Mouse (Mus musculus): ENCODE measurements around the gene Tnfrsf13b. TPM values are rescaled to one million over a fixed set of nuclear protein-coding genes. Genes with fewer than 3 reads are reported as not detected.
"Not testable (repeated sequence)": the region's sequence is repeated elsewhere in the genome, so short reads cannot be mapped to it uniquely, and the experiment has no call there.

Gene Tnfrsf13b
- total RNA-seq, 1 experiment from 2014 or later = 43.9 TPM

DNA sequence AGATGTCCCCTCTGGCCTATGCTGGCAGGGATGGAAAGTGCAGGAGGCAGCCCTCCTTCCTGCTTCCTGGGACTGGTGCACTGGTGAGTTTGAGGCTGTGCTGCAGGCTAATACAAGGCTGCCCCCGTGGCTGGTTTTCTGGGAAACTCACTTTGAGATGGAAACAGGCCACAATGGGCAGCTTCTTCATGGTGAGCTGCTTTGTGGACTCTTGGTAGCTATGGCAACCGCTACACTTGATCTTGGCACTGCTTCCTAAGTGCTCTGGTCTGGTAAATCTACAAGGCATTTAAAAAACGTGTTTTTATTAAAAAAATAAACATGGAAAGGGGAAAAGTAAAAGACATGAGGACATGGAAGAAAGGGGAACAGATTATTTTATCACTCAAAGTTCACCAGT lies 31.6 kb downstream of the Tnfrsf13b start:
- no peak for ATAC-seq (replicated peaks in 1 of 2; ENCODE audit: insufficient read depth in 1 of 2, low FRiP score in 2 of 2, low TSS enrichment in 1 of 2, low read depth in 1 of 2, poor library complexity in 2 of 2, severe bottlenecking in 2 of 2)

DNA sequence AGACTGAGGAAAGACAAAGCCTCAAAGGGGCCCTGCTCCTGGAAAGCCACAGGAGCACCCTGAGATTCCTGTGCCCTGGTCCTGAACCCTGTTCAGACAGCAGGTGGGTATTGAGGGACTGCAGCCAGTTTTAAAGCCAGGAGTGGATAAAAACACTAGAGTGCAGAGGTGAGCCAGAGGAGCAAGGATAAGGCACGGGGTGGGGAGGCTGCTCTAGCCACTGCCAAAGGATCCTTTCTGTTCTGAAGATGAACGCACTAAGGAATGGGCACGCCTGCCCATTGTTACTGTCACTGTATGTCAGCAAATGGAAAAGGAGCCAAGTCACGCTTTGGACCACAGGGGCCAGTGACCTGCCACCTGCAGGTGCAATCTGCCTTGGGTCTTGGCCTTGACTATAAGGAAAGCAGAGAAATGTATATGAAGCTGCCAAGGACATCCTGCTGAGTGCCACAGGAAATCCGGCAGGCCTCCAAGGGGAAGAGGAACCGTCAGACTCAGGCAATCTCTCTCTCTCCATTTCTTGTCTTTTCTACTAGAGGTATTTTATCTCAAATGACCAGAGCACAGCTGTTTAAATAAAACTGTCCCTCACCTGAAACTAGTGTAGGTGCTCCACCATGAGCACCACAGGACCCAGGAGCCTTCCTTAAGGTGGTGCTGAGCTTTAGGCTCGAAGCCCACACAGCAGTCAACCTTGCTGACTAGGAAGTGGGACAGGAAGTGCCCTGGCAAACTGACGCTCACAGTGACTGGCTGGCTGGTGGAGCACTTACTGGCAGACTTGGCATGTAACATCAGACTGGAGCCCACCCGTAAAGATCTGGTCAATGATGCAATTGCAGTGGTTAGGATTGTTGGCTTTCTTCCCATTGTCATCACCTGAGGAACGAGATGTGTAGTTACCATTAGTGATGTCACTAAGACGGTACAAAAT lies 33.5 kb downstream of the Tnfrsf13b start:
- ATAC-seq (replicated peaks in 1 of 2; ENCODE audit: insufficient read depth in 1 of 2, low FRiP score in 2 of 2, low TSS enrichment in 1 of 2, low read depth in 1 of 2, poor library complexity in 2 of 2, severe bottlenecking in 2 of 2) = peak; percentile 68 to 84

DNA sequence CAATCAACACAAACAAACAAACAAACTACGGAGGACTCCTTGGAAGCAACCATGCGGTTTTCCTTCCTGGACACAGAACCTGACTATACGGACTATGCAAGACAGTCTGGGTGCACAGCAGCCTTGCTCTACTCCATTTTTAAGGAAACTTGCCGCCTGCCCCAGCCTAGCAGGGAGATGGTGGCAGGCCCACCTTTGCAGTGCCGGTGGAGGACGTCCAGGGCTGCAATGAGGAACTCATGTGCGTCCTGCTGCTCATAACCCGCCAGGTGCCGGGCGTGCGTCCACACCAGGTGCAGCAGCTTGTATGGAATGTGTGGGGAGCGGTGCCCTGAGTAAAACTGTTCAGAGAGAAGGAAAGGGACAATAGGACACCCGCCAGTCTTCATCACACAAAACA lies 34.6 kb downstream of the Tnfrsf13b start:
- ATAC-seq (replicated peaks in 1 of 2; ENCODE audit: insufficient read depth in 1 of 2, low FRiP score in 2 of 2, low TSS enrichment in 1 of 2, low read depth in 1 of 2, poor library complexity in 2 of 2, severe bottlenecking in 2 of 2) = no peak

DNA sequence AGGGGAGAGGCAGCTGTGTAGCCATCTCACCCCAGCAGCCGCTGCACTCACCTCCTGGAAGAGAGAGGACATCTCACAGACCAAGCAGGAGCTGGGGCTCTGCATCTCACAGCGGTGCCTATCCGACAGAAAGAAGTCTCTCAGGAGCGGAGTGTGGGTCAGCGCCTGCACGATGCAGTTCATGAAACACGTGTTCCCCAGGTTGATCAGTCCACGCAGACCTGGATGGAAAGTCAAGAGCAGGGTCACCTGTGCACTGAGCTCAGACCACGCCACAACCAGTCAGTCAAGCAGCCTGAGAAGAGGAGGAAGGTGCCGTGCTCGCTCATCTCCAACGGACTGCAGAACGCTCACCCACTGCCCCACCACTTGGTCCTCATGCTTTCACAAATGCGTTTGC lies 36.2 kb downstream of the Tnfrsf13b start:
- no peak for ATAC-seq (replicated peaks in 1 of 2; ENCODE audit: insufficient read depth in 1 of 2, low FRiP score in 2 of 2, low TSS enrichment in 1 of 2, low read depth in 1 of 2, poor library complexity in 2 of 2, severe bottlenecking in 2 of 2)

DNA sequence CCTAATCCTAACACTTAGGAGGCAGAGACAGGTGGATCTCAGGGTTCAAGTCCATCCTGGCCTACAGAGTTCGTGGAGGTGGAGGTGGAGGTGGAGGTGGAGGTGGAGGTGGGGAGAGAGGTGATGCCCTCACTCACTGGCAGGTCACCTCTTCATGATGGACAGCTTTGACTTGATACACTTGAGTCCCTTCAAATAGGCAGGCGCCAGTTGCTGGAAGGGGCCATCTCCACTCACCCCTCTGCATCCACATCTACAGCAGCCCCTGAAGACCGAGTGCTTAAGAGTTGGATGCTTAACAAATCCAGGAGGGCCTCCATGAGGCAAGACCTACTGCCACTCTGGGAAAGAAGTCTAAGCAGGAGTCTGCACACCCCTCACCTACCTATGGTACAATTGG lies 36.8 kb downstream of the Tnfrsf13b start:
- no peak for ATAC-seq (replicated peaks in 1 of 2; ENCODE audit: insufficient read depth in 1 of 2, low FRiP score in 2 of 2, low TSS enrichment in 1 of 2, low read depth in 1 of 2, poor library complexity in 2 of 2, severe bottlenecking in 2 of 2)

DNA sequence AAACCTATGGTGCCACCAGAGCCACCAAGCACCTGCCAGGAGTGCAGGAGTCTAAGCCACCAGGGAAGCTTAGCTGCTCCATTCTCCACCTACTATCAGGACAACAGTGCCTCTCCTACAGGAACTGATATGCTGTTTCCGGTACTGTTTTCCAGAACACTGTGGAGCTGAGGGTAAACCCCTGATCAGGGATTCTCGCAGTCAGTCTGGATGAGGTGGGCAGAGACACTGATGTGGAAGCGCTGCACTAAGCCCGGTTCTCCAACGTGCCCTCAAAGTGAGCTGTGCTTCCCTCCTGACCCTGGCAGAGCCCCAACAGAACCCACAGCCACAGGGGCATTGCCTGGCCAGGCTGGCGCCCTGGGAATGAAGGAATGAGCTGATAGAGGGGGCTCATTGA lies 37.8 kb downstream of the Tnfrsf13b start:
- no peak for ATAC-seq (replicated peaks in 1 of 2; ENCODE audit: insufficient read depth in 1 of 2, low FRiP score in 2 of 2, low TSS enrichment in 1 of 2, low read depth in 1 of 2, poor library complexity in 2 of 2, severe bottlenecking in 2 of 2)

DNA sequence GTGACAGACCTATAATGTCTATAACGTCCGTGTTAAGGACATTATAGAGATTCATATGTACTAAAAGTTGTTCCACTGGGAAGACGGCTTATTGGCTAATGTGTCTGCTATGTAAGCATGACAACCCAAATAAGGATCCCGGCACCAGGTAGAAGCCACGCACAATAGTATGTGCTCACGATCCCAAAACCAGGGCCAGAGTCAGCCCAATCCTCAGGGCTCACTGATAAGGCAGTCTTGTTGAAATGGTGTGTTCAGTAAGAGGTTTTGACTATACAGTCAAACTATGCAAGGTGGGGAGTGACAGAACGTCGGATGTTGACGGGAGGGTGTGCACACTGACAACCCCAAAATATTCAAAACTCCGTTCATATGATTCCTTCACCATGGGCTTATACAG lies 38.3 kb downstream of the Tnfrsf13b start:
- no peak for ATAC-seq (replicated peaks in 1 of 2; ENCODE audit: insufficient read depth in 1 of 2, low FRiP score in 2 of 2, low TSS enrichment in 1 of 2, low read depth in 1 of 2, poor library complexity in 2 of 2, severe bottlenecking in 2 of 2)

DNA sequence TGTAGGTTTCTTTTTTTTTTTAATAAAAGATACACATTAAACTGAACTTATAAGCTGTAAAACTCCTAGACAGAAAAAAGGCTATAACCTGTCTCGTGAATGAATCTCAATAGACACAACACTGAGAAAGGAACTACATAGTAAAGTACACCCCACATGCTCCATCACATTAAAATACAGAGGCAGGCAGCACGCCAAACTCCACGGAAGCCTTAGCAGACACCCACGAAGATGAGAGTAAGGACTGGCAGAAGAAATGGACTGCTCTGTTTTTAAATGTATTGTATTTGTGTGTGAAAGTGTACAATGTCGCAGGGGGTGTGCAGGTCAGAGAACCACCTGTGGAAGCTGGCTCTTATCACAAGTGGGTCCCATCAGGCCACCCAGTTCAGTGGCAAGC lies 43.6 kb downstream of the Tnfrsf13b start:
- no peak for ATAC-seq (replicated peaks in 1 of 2; ENCODE audit: insufficient read depth in 1 of 2, low FRiP score in 2 of 2, low TSS enrichment in 1 of 2, low read depth in 1 of 2, poor library complexity in 2 of 2, severe bottlenecking in 2 of 2)

DNA sequence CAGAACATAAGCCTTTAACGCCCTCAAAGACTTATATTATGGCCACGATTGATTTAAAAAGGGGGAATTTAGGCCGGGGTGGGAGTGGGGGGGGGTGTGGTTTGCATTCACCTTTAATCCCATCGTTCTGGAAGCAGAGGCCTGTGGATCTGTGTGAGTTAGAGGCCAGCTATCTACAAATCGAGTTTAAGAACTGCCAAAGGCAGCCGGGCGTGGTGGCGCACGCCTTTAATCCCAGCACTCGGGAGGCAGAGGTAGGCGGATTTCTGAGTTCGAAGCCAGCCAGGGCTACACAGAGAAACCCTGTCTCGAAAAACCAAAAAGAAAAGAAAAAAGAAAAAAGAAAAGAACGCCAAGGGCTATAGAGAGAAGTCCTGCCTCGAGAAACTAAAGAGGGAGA lies 46.9 kb downstream of the Tnfrsf13b start:
- ATAC-seq (replicated peaks in 1 of 2; ENCODE audit: insufficient read depth in 1 of 2, low FRiP score in 2 of 2, low TSS enrichment in 1 of 2, low read depth in 1 of 2, poor library complexity in 2 of 2, severe bottlenecking in 2 of 2) = not testable (repeated sequence)

DNA sequence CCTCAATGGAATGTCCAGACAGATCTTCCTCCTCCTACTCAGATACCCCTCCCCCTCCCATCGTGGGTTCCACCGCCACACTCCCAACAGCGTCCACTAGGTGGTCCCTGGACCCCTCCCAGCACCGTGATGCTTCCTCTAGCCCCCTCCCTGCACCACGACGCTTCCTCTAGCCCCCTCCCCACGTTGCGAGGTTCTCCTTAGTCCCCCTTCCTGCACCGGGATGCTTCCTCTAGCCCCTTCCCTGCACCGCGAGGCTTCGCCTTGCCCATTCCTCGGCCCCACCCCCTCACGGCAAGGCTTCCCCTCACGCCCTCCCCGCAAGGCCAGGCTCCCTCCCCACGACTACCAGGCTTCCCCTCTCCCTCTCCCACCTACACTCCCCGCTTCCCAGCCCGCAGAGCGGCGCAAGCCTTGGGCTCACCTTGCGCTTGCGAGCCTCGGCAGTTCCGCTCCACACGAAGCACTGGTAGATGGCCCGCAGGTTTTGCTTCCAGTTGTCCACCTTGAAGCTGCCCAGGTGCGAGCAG lies 47.8 kb downstream of the Tnfrsf13b start:
- peak in 1 of 2 experiments; percentile 22; a peak in 1 of 4 replicates for ATAC-seq (replicated peaks in 1 of 2; ENCODE audit: insufficient read depth in 1 of 2, low FRiP score in 2 of 2, low TSS enrichment in 1 of 2, low read depth in 1 of 2, poor library complexity in 2 of 2, severe bottlenecking in 2 of 2)

DNA sequence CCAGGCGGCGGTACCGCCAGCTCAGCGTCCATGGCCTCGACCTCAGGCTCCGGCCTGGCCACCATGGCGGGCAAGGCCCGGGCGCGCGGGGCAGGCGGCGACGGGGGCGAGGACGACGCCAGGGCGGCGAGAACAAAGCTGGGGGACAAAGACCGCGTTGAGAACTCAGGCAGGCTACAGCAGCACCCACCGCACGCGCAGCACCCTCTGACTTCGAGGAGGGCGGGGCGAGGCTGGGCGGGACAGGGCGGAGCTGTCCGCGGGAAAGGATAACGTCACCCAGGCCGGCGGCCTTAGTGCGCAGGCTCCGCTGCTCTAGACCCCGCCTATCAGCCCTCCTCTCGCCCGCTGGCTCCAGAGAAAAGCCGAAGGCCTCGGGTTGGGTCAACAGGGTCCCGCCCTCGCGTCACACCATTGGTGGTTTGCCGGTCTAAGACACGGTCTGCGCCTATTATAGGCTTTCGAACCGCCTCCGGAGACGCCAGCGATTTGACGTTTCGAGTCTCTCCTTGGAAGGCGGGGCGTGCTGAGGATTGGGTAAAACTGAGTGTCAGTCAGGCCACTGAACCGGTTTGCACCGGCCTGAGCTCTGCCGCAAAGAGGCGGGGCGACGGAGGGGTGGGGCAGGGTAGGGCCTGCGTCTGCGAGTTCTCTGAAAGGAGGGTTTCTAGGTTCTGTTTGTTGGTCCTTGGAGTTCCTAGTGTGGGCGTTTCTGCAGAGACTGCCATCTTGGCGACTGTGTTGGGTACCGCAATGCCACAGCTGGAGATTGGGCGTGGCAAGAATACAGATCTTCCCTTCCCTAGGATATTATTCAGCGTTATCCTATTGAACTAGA lies 48.5 kb downstream of the Tnfrsf13b start, which contains the start of gene Usp22:
Usp22 (minus strand) TSS at position 235 of the 838 bp plus-strand sequence.
- ATAC-seq (replicated peaks in 1 of 2; ENCODE audit: insufficient read depth in 1 of 2, low FRiP score in 2 of 2, low TSS enrichment in 1 of 2, low read depth in 1 of 2, poor library complexity in 2 of 2, severe bottlenecking in 2 of 2) = peak; percentile 95 to 96

DNA sequence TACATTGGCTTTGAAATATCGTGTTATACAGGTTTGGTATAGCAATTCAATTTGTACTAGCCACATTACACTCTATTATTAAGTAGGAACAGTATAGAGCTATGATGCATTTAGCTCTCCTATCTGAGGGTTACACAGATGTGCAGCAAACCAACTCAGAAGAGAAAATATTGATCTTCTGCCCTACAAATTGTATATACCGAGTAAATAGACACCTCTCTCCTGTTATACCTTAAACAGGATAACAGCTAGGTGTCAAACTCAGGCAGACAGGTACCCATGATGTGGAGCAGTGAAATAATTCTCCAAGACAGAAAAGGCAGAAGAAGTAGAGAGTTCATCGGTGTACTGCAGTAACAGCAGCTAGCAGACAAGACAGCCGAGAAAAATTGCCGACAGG lies 49.2 kb downstream of the Tnfrsf13b start:
- ATAC-seq (replicated peaks in 1 of 2; ENCODE audit: insufficient read depth in 1 of 2, low FRiP score in 2 of 2, low TSS enrichment in 1 of 2, low read depth in 1 of 2, poor library complexity in 2 of 2, severe bottlenecking in 2 of 2) = no peak

DNA sequence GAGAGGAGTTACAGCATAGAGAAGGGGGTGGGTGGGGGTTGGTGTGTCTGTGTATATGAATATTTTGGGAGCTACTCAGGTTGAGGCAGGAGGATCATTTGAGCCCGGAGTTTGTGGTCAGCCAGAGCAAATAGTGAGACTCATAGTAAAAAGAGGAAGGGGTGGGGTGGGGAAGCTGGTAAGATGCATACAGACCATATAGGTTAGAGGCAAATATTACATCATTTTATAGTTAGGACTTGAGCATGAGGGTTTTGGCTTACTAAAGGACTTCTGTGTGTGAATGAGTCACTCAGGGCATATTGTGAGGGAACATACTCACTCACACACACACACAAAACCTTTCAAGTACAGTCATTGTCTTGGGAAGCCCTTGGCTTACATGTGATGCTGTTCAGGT lies 49.8 kb downstream of the Tnfrsf13b start:
- no peak for ATAC-seq (replicated peaks in 1 of 2; ENCODE audit: insufficient read depth in 1 of 2, low FRiP score in 2 of 2, low TSS enrichment in 1 of 2, low read depth in 1 of 2, poor library complexity in 2 of 2, severe bottlenecking in 2 of 2)

DNA sequence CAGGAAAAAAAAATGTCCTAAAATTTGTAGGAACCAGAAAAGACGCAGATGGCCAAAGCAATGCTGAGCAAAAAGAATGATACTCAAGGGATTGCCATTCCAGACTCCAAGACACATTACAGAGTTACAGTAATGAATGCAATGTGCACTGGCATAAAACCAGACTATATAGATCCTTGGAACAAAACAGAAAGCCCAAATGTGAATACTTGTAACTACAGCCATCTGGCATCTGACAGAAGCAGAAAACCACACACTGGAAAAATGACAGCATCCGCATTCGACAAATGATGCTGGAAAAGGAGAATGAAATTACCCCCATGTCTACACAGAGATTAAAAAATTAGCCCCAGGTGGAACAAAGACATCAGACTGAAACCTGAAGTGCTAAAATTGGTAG lies 53.8 kb downstream of the Tnfrsf13b start:
- ATAC-seq (replicated peaks in 1 of 2; ENCODE audit: insufficient read depth in 1 of 2, low FRiP score in 2 of 2, low TSS enrichment in 1 of 2, low read depth in 1 of 2, poor library complexity in 2 of 2, severe bottlenecking in 2 of 2) = no peak

DNA sequence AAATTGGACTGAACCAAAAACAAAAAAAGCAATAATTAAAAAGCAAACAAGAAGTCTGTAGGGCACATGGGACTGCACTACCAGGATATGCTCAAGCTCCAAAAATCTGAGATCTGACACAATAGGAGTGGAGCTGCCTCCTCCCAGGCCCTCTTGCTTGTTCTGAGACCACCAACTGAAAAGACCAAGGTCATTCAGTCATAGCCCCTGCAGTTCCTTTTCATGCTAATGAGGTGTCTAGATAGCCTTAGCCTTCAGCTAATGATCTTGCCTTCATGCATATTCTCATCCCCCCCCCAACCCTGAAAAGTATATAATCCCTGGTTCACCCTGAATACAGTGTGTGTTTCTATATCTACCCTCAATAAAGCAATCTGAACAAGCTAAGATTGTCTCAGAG lies 55.1 kb downstream of the Tnfrsf13b start:
- no peak for ATAC-seq (replicated peaks in 1 of 2; ENCODE audit: insufficient read depth in 1 of 2, low FRiP score in 2 of 2, low TSS enrichment in 1 of 2, low read depth in 1 of 2, poor library complexity in 2 of 2, severe bottlenecking in 2 of 2)

DNA sequence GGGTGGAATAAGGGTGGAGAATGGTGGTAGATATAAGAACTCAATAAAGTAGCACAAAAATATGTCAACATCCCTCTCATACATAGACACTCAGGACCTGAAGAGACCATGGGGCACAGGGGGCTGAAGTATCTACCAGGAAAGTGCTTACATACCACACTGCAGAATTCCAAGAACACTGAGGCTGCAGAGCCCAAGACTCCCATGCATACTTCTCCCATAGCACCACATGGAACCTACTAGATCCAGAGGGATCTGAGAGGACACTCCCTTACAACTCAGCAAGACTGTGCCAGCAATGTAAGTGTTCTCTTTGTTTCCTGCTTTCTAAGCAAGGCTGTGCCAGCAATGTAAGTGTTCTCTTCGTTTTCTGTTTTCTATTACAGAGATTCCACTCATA lies 57.3 kb downstream of the Tnfrsf13b start:
- ATAC-seq (replicated peaks in 1 of 2; ENCODE audit: insufficient read depth in 1 of 2, low FRiP score in 2 of 2, low TSS enrichment in 1 of 2, low read depth in 1 of 2, poor library complexity in 2 of 2, severe bottlenecking in 2 of 2) = no peak

DNA sequence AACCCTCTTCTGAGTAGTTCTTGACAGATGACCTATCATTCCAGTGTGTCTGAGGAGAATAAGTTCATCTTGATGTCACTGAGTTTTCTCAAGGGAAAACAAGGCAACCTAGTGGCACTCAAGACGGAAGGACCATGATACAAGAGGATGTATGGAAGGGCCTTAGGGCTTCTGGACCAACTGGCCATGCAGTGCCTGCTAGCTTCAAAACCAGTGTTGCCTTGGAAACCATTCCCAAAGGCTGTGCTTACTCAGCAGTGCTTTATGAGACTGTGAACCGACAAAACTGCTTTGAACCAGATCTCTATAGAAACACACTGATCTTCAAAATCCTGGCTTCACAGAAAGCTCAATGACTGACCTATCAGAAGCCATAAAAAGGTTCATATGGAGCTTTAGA lies 64.2 kb downstream of the Tnfrsf13b start:
- ATAC-seq (replicated peaks in 1 of 2; ENCODE audit: insufficient read depth in 1 of 2, low FRiP score in 2 of 2, low TSS enrichment in 1 of 2, low read depth in 1 of 2, poor library complexity in 2 of 2, severe bottlenecking in 2 of 2) = no peak

DNA sequence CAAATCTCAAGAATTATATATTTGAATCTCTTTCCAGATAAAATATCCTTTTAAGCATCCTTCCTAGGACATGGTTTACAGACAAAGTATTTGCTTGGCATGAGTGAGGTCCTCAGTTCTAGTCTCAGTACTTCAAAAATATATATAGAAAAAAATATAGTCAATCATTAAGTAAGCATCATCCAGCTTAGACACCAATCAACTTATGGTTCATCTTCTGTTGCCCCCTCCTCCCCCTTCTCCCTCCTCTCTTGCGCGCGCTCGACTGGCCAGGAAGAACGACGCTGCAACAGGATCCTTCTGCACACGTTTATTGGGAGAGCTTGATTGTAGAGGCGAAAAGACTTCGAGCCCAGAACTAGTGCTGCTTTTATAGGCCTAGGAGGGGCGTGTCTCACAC lies 65.6 kb downstream of the Tnfrsf13b start:
- ATAC-seq (replicated peaks in 1 of 2; ENCODE audit: insufficient read depth in 1 of 2, low FRiP score in 2 of 2, low TSS enrichment in 1 of 2, low read depth in 1 of 2, poor library complexity in 2 of 2, severe bottlenecking in 2 of 2) = not testable (repeated sequence)
